Mouse (Mus musculus): ENCODE data around the gene Fgf18.

GRCm38 (mm10) chr11:33179802-33180201 is 32.6 kb upstream of the Fgf18 start:
- TF ChIP-seq POLR2A (IDR thresholded peaks at IDR 0.05; ENCODE audit: low read depth, low read length), result no peak
- no peak for TF ChIP-seq CTCF (IDR thresholded peaks at IDR 0.05; ENCODE audit: extremely low read depth, insufficient read depth, insufficient read length, insufficient replicate concordance)
